Comparison of ENCODE assay signal across 15 mouse cellular contexts in genomic region chr7:103859076-103859475, GRCm38 (mm10). TPM values are rescaled to one million over a fixed set of nuclear protein-coding genes. Genes with fewer than 3 reads are reported as not detected.
DNase-seq lines count a peak whose midpoint lies in the region; ATAC-seq and TF ChIP-seq lines count a peak whose summit lies in the region.
"Had no signal": no experiment of that assay in that cellular context is flagged by ENCODE, and none has a peak within 500 bp of the region (broad histone marks: within the 10 kb centered on the region; RNA-seq: fewer than 3 reads in every experiment).

No protein-coding gene starts in this region.

- ATAC-seq in forebrain, embryonic 12.5 days (ENCODE audit: low FRiP score) = peak; percentile 36; the same call in 1 of the 2 replicates
- ATAC-seq in forebrain, embryonic 15.5 days (replicated peaks) = no peak
- ATAC-seq in liver, embryonic 13.5 days (ENCODE audit: low read depth) = peak; percentile 92
- peak; percentile 94 for ATAC-seq in stomach, embryonic 15.5 days (ENCODE audit: insufficient read depth, low FRiP score, low read depth)
- no peak for ATAC-seq in kidney, embryonic 14.5 days (ENCODE audit: low FRiP score, low TSS enrichment)

- H3K9me3 ChIP-seq in forebrain, embryonic 12.5 days = no peaks in the 10 kb centered on the region
- H3K9me3 ChIP-seq in forebrain, embryonic 15.5 days = no peaks in the 10 kb centered on the region
- no peaks in the 10 kb centered on the region for H3K9me3 ChIP-seq in liver, embryonic 13.5 days (replicated peaks)
- H3K9me3 ChIP-seq in stomach, embryonic 15.5 days = no peaks in the 10 kb centered on the region
- H3K9me3 ChIP-seq in kidney, embryonic 14.5 days (ENCODE audit: control insufficient read depth, low read length) = no peaks in the 10 kb centered on the region

- no peak overlapping the region for H3K9ac ChIP-seq in forebrain, embryonic 12.5 days
- no peak overlapping the region for H3K9ac ChIP-seq in forebrain, embryonic 15.5 days (replicated peaks)
- H3K9ac ChIP-seq in liver, embryonic 13.5 days = peak overlapping the region; percentile 72
- no peak overlapping the region for H3K9ac ChIP-seq in stomach, embryonic 15.5 days
- H3K9ac ChIP-seq in kidney, embryonic 14.5 days (ENCODE audit: low read depth, low read length) = no peak overlapping the region
- H3K9ac ChIP-seq: hindbrain, embryonic 14.5 days had no signal

- H3K36me3 ChIP-seq in forebrain, embryonic 12.5 days (replicated peaks) = no peaks in the 10 kb centered on the region
- H3K36me3 ChIP-seq in forebrain, embryonic 15.5 days = no peaks in the 10 kb centered on the region
- H3K36me3 ChIP-seq in liver, embryonic 13.5 days = no peaks in the 10 kb centered on the region
- H3K36me3 ChIP-seq in stomach, embryonic 15.5 days = no peaks in the 10 kb centered on the region
- H3K36me3 ChIP-seq in kidney, embryonic 14.5 days (ENCODE audit: control insufficient read depth, insufficient read depth, low read length) = no peaks in the 10 kb centered on the region
- H3K36me3 ChIP-seq in kidney, adult 2 months (ENCODE audit: control insufficient read depth, insufficient read depth, low read length) = no peaks in the 10 kb centered on the region

- H3K27me3 ChIP-seq in forebrain, embryonic 12.5 days = no peaks in the 10 kb centered on the region
- no peaks in the 10 kb centered on the region for H3K27me3 ChIP-seq in forebrain, embryonic 15.5 days
- H3K27me3 ChIP-seq in liver, embryonic 13.5 days = no peaks in the 10 kb centered on the region
- H3K27me3 ChIP-seq in stomach, embryonic 15.5 days (replicated peaks) = no peaks in the 10 kb centered on the region
- H3K27me3 ChIP-seq in kidney, embryonic 14.5 days (ENCODE audit: control insufficient read depth, insufficient read depth, low read length) = no peaks in the 10 kb centered on the region
- H3K27me3 ChIP-seq in kidney, adult 2 months (replicated peaks; ENCODE audit: control insufficient read depth, insufficient read depth, low read length) = no peaks in the 10 kb centered on the region

- DNase-seq in spleen, postnatal 14 days (ENCODE audit: low spot score in 2 of 2) = peak; percentile 42 to 58
- DNase-seq in spleen, adult 18-20 months = no peak
- DNase-seq in liver, embryonic 13.5 days = peak; percentile 74
- DNase-seq in kidney, adult 2 months = no peak
- DNase-seq: adrenal gland, postnatal 14 days; heart, adult 2 months; kidney, postnatal 10 days; thymus, postnatal 14 days had no signal

- no peaks in the 10 kb centered on the region for H3K4me1 ChIP-seq in forebrain, embryonic 12.5 days
- H3K4me1 ChIP-seq in forebrain, embryonic 15.5 days = no peaks in the 10 kb centered on the region
- H3K4me1 ChIP-seq in liver, embryonic 13.5 days (replicated peaks) = peaks cover 67% of the 10 kb centered on the region
- H3K4me1 ChIP-seq in stomach, embryonic 15.5 days = no peaks in the 10 kb centered on the region
- H3K4me1 ChIP-seq in kidney, embryonic 14.5 days (ENCODE audit: control insufficient read depth, insufficient read depth, low read length) = no peaks in the 10 kb centered on the region
- no peaks in the 10 kb centered on the region for H3K4me1 ChIP-seq in kidney, adult 2 months (ENCODE audit: control insufficient read depth, insufficient read depth, low read length)

- no peak overlapping the region for H3K4me2 ChIP-seq in forebrain, embryonic 12.5 days
- H3K4me2 ChIP-seq in forebrain, embryonic 15.5 days (replicated peaks) = no peak overlapping the region
- H3K4me2 ChIP-seq in liver, embryonic 13.5 days = peak overlapping the region; percentile 46
- H3K4me2 ChIP-seq in stomach, embryonic 15.5 days = no peak overlapping the region
- H3K4me2 ChIP-seq in kidney, embryonic 14.5 days (replicated peaks; ENCODE audit: low read depth, low read length) = no peak overlapping the region
- H3K4me2 ChIP-seq: hindbrain, embryonic 14.5 days had no signal

- TF ChIP-seq POLR2A in kidney, adult 2 months (IDR thresholded peaks at IDR 0.05; ENCODE audit: low read depth, low read length) = no peak

- H3K27ac ChIP-seq in forebrain, embryonic 12.5 days = no peak overlapping the region
- no peak overlapping the region for H3K27ac ChIP-seq in forebrain, embryonic 15.5 days (replicated peaks)
- H3K27ac ChIP-seq in liver, embryonic 13.5 days = peak overlapping the region; percentile 98
- no peak overlapping the region for H3K27ac ChIP-seq in stomach, embryonic 15.5 days
- H3K27ac ChIP-seq in kidney, embryonic 14.5 days (ENCODE audit: low read depth, low read length) = no peak overlapping the region
- no peak overlapping the region for H3K27ac ChIP-seq in kidney, adult 2 months (ENCODE audit: insufficient read depth, low read depth, low read length)
- H3K27ac ChIP-seq: heart, adult 2 months; hindbrain, embryonic 14.5 days had no signal

- no peak overlapping the region for H3K4me3 ChIP-seq in forebrain, embryonic 12.5 days (replicated peaks)
- H3K4me3 ChIP-seq in forebrain, embryonic 15.5 days = no peak overlapping the region
- H3K4me3 ChIP-seq in liver, embryonic 13.5 days (replicated peaks) = peak overlapping the region; percentile 24; the same call in 1 of the 2 replicates
- no peak overlapping the region for H3K4me3 ChIP-seq in stomach, embryonic 15.5 days (replicated peaks)
- no peak overlapping the region for H3K4me3 ChIP-seq in kidney, embryonic 14.5 days (ENCODE audit: low read length)
- H3K4me3 ChIP-seq in kidney, adult 2 months (ENCODE audit: insufficient read depth, low read depth, low read length) = no peak overlapping the region
- H3K4me3 ChIP-seq: heart, adult 2 months had no signal

- 85% methylated on average over 2 of the region's 2 CpGs for WGBS in forebrain, embryonic 12.5 days
- WGBS in forebrain, embryonic 15.5 days = 71% methylated on average over 2 of the region's 2 CpGs
- 10% methylated on average over 2 of the region's 2 CpGs for WGBS in liver, embryonic 13.5 days (ENCODE audit: insufficient replicate concordance)
- 59% methylated on average over 2 of the region's 2 CpGs for WGBS in stomach, embryonic 15.5 days
- 78% methylated on average over 2 of the region's 2 CpGs for WGBS in kidney, embryonic 14.5 days
- WGBS in kidney, adult 2 months = 59% methylated on average over 2 of the region's 2 CpGs

- TF ChIP-seq CTCF in kidney, adult 2 months (conservative IDR thresholded peaks at IDR 0.05; ENCODE audit: insufficient read depth, insufficient read length, low read depth, low read length) = no peak

RNA-seq across cellular contexts. Expression of gene Hbb-y, which starts 6.1 kb away (rescaled TPM):
- polyA plus RNA-seq in forebrain, embryonic 12.5 days (2016; fragmentation: Nextera tagmentation; extraction: Ambion mirVana) = 6,398 and 8,559 TPM in 2 replicates
- 114 and 201 TPM in 2 replicates for polyA plus RNA-seq in forebrain, embryonic 15.5 days (2015; fragmentation: Nextera tagmentation; extraction: Ambion mirVana)
- 3,309 and 4,306 TPM in 2 replicates for polyA plus RNA-seq in liver, embryonic 13.5 days (2015; fragmentation: Nextera tagmentation; extraction: Ambion mirVana)
- polyA plus RNA-seq in stomach, embryonic 15.5 days (2015; fragmentation: Nextera tagmentation; extraction: Ambion mirVana) = 247 and 357 TPM in 2 replicates
- polyA plus RNA-seq in kidney, embryonic 14.5 days (2014; fragmentation: Nextera tagmentation; extraction: Ambion mirVana) = 578 and 855 TPM in 2 replicates
- polyA plus RNA-seq in kidney, adult 2 months (2012; rRNA removed) = not detected in 2 replicates
- polyA plus RNA-seq: heart, adult 2 months; small intestine, adult 2 months had no signal

RNA-seq across cellular contexts. Expression of gene Hbb-bh1, which starts 16.1 kb away (rescaled TPM):
- polyA plus RNA-seq in forebrain, embryonic 12.5 days (2016; fragmentation: Nextera tagmentation; extraction: Ambion mirVana) = 427 and 624 TPM in 2 replicates
- 1.1 and 2.1 TPM in 2 replicates for polyA plus RNA-seq in forebrain, embryonic 15.5 days (2015; fragmentation: Nextera tagmentation; extraction: Ambion mirVana)
- 367 and 436 TPM in 2 replicates for polyA plus RNA-seq in liver, embryonic 13.5 days (2015; fragmentation: Nextera tagmentation; extraction: Ambion mirVana)
- 4.5 and 5.1 TPM in 2 replicates for polyA plus RNA-seq in stomach, embryonic 15.5 days (2015; fragmentation: Nextera tagmentation; extraction: Ambion mirVana)
- 2.8 and 6.5 TPM in 2 replicates for polyA plus RNA-seq in kidney, embryonic 14.5 days (2014; fragmentation: Nextera tagmentation; extraction: Ambion mirVana)
- polyA plus RNA-seq in kidney, adult 2 months (2012; rRNA removed) = not detected in 2 replicates
- polyA plus RNA-seq: heart, adult 2 months; small intestine, adult 2 months had no signal

RNA-seq across cellular contexts. Expression of gene Hbb-bh2, which starts 18.8 kb away (rescaled TPM):
- polyA plus RNA-seq in forebrain, embryonic 12.5 days (2016; fragmentation: Nextera tagmentation; extraction: Ambion mirVana) = 0.50 TPM in 1 of 2 replicates, not detected in the other
- not detected in 2 replicates for polyA plus RNA-seq in forebrain, embryonic 15.5 days (2015; fragmentation: Nextera tagmentation; extraction: Ambion mirVana)
- 0.32 and 0.36 TPM in 2 replicates for polyA plus RNA-seq in liver, embryonic 13.5 days (2015; fragmentation: Nextera tagmentation; extraction: Ambion mirVana)
- not detected in 2 replicates for polyA plus RNA-seq in stomach, embryonic 15.5 days (2015; fragmentation: Nextera tagmentation; extraction: Ambion mirVana)
- polyA plus RNA-seq in kidney, embryonic 14.5 days (2014; fragmentation: Nextera tagmentation; extraction: Ambion mirVana) = not detected in 2 replicates
- polyA plus RNA-seq in kidney, adult 2 months (2012; rRNA removed) = not detected in 2 replicates
- polyA plus RNA-seq: heart, adult 2 months; hindbrain, embryonic 14.5 days; limb, embryonic 11.5 days; small intestine, adult 2 months had no signal

RNA-seq across cellular contexts. Expression of gene Olfr66, which starts 27.0 kb away (rescaled TPM):
- polyA plus RNA-seq in forebrain, embryonic 12.5 days (2016; fragmentation: Nextera tagmentation; extraction: Ambion mirVana) = not detected in 2 replicates
- not detected in 2 replicates for polyA plus RNA-seq in forebrain, embryonic 15.5 days (2015; fragmentation: Nextera tagmentation; extraction: Ambion mirVana)
- not detected in 2 replicates for polyA plus RNA-seq in liver, embryonic 13.5 days (2015; fragmentation: Nextera tagmentation; extraction: Ambion mirVana)
- not detected in 2 replicates for polyA plus RNA-seq in stomach, embryonic 15.5 days (2015; fragmentation: Nextera tagmentation; extraction: Ambion mirVana)
- polyA plus RNA-seq in kidney, embryonic 14.5 days (2014; fragmentation: Nextera tagmentation; extraction: Ambion mirVana) = not detected in 2 replicates
- not detected in 2 replicates for polyA plus RNA-seq in kidney, adult 2 months (2012; rRNA removed)
- polyA plus RNA-seq: heart, adult 2 months; hindbrain, embryonic 14.5 days; limb, embryonic 11.5 days; small intestine, adult 2 months had no signal

RNA-seq across cellular contexts. Expression of gene Hbb-bs, which starts 31.2 kb away (rescaled TPM):
- 465 and 620 TPM in 2 replicates for polyA plus RNA-seq in forebrain, embryonic 12.5 days (2016; fragmentation: Nextera tagmentation; extraction: Ambion mirVana)
- polyA plus RNA-seq in forebrain, embryonic 15.5 days (2015; fragmentation: Nextera tagmentation; extraction: Ambion mirVana) = 3,597 and 4,102 TPM in 2 replicates
- polyA plus RNA-seq in liver, embryonic 13.5 days (2015; fragmentation: Nextera tagmentation; extraction: Ambion mirVana) = 91,050 and 104,119 TPM in 2 replicates
- polyA plus RNA-seq in stomach, embryonic 15.5 days (2015; fragmentation: Nextera tagmentation; extraction: Ambion mirVana) = 8,336 and 14,080 TPM in 2 replicates
- 3,842 and 4,307 TPM in 2 replicates for polyA plus RNA-seq in kidney, embryonic 14.5 days (2014; fragmentation: Nextera tagmentation; extraction: Ambion mirVana)
- 3,704 and 5,002 TPM in 2 replicates for polyA plus RNA-seq in kidney, adult 2 months (2012; rRNA removed)

Comparison
In these comparisons a context has a peak if more than half of its experiments do, and no peak if none do; other contexts are left out.
1. ATAC-seq: peak in forebrain, embryonic 12.5 days (single experiment), liver, embryonic 13.5 days (single experiment) and stomach, embryonic 15.5 days (single experiment); none in forebrain, embryonic 15.5 days (single experiment) and kidney, embryonic 14.5 days (single experiment).
2. DNase-seq: peak in spleen, postnatal 14 days (2 of 2) and liver, embryonic 13.5 days (single experiment); none in spleen, adult 18-20 months (0 of 2) and kidney, adult 2 months (single experiment).
3. RNA of gene Hbb-y, which starts 6.1 kb away (polyA plus RNA-seq): 6,398 to 8,559 TPM in forebrain, embryonic 12.5 days, 3,309 to 4,306 TPM in liver, embryonic 13.5 days, 578 to 855 TPM in kidney, embryonic 14.5 days, 247 to 357 TPM in stomach, embryonic 15.5 days and 114 to 201 TPM in forebrain, embryonic 15.5 days; not detected in kidney, adult 2 months; every median in the first group is over 100 times any median in the second.
4. RNA of gene Hbb-bh1, which starts 16.1 kb away (polyA plus RNA-seq): 427 to 624 TPM in forebrain, embryonic 12.5 days and 367 to 436 TPM in liver, embryonic 13.5 days; 4.5 to 5.1 TPM in stomach, embryonic 15.5 days, 2.8 to 6.5 TPM in kidney, embryonic 14.5 days, 1.1 to 2.1 TPM in forebrain, embryonic 15.5 days and not detected in kidney, adult 2 months; every median in the first group is over 10 times any median in the second.